Mouse (Mus musculus) lung, embryonic 14.5 days (tissue): Measurements from ENCODE around the gene Tcl1. TPM values are rescaled to one million over a fixed set of nuclear protein-coding genes. Genes with fewer than 3 reads are reported as not detected.
"Not testable (repeated sequence)": the region's sequence is repeated elsewhere in the genome, so short reads cannot be mapped to it uniquely, and the experiment has no call there.

Experiments
- ATAC-seq: fragments of 200-750 bp; cut with Nextera tagmentation; 2 replicates; pipeline ENCODE4 v1.8.0; 2017; ENCODE audit warnings: mild to moderate bottlenecking, moderate TSS enrichment, moderate library complexity; ENCODE audit not compliant: insufficient read depth
- DNase-seq: peaks from one replicate; pipeline ENCODE4 v3.0.0-alpha.2; 2015
- H3K27ac ChIP-seq: fragments of 300-500 bp; sonication (generic); 2 replicates; pipeline ENCODE4 v1.5.1; 2014; ENCODE audit warnings: low read depth, mild to moderate bottlenecking, moderate library complexity
- H3K27me3 ChIP-seq: fragments of 300-500 bp; sonication (generic); 2 replicates; pipeline ENCODE4 v1.6.1; 2014; ENCODE audit warnings: low read length, control low read depth; ENCODE audit not compliant: insufficient read depth
- H3K36me3 ChIP-seq: fragments of 300-500 bp; sonication (generic); 2 replicates; pipeline ENCODE4 v1.6.1; 2014; ENCODE audit warnings: control low read depth; ENCODE audit not compliant: insufficient read depth
- H3K4me1 ChIP-seq: fragments of 300-500 bp; sonication (generic); 2 replicates; pipeline ENCODE4 v1.6.1; 2014; ENCODE audit warnings: antibody characterized with exemption, control low read depth; ENCODE audit not compliant: insufficient read depth
- H3K4me2 ChIP-seq: fragments of 300-500 bp; sonication (generic); 2 replicates; pipeline ENCODE4 v1.6.1; 2014; ENCODE audit warnings: mild to moderate bottlenecking
- H3K4me3 ChIP-seq: fragments of 300-500 bp; sonication (generic); 2 replicates; pipeline ENCODE4 v1.5.1; 2014; ENCODE audit warnings: low read depth, low read length
- H3K9ac ChIP-seq: fragments of 300-500 bp; sonication (generic); 2 replicates; pipeline ENCODE4 v1.6.1; 2014
- H3K9me3 ChIP-seq: fragments of 300-500 bp; sonication (generic); 2 replicates; pipeline ENCODE4 v1.6.1; 2016; ENCODE audit warnings: low read depth, low read length, control low read depth
- CTCF ChIP-seq: IDR thresholded peaks from 2 replicates; pipeline ENCODE4 v1.5.1; 2016; ENCODE audit warnings: antibody characterized with exemption, low read depth
- WGBS: fragments of 180-500 bp; shearing (Covaris S2); extraction: QIAGEN DNeasy Blood & Tissue Kit; methylation state at CpG from one replicate; pipeline ENCODE4 v1.1.7; 2014; 5-methylcytosine and 5-hydroxymethylcytosine counted together
- polyA plus RNA-seq: library from polyadenylated mRNA; unstranded; fragments of >200 nt; fragmentation: Nextera tagmentation; extraction: Ambion mirVana; gene quantifications from 2 replicates; pipeline ENCODE4 v1.2.1, GENCODE M21; 2014

Gene Tcl1
- polyA plus RNA-seq, 1 experiment from 2014 or later = not detected

GRCm38 (mm10) chr12:105174318-105174717, 48.3 kb downstream of the Tcl1 start:
- not testable (repeated sequence) for ATAC-seq, H3K9ac ChIP-seq, H3K4me3 ChIP-seq, H3K4me1 ChIP-seq, H3K4me2 ChIP-seq, DNase-seq, H3K9me3 ChIP-seq, H3K27ac ChIP-seq, H3K36me3 ChIP-seq, H3K27me3 ChIP-seq
- peak; percentile 41; the same call in 1 of the 2 replicates for TF ChIP-seq CTCF
- 31% methylated on average over 2 of the region's 2 CpGs for WGBS

GRCm38 (mm10) chr12:105173366-105173765, 49.2 kb downstream of the Tcl1 start:
- WGBS = 48% methylated on average over 2 of the region's 2 CpGs
- TF ChIP-seq CTCF = no peak
- Histone ChIP-seq H3K27me3 (no peaks in the 10 kb centered on the region), H3K9me3 (no peaks in the 10 kb centered on the region), H3K4me1 (no peaks in the 10 kb centered on the region), H3K36me3 (no peaks in the 10 kb centered on the region), H3K4me2 (no peak overlapping the region), H3K9ac (no peak overlapping the region), H3K4me3 (no peak overlapping the region), H3K27ac (no peak overlapping the region)
- DNase-seq (peak; percentile 63), ATAC-seq (peak; percentile 90)

Other genes starting within 250 kb of the Tcl1 start
- 0.29 and 0.39 TPM in 2 replicates for gene Syne3, start 213.0 kb downstream of the Tcl1 start, polyA plus RNA-seq
- gene Glrx5, start 190.1 kb downstream of the Tcl1 start, polyA plus RNA-seq = 177 and 186 TPM in 2 replicates
- gene Tcl1b2, start 76.8 kb downstream of the Tcl1 start, polyA plus RNA-seq = not detected in 2 replicates
- not detected in 2 replicates for gene Tcl1b1, start 63.1 kb downstream of the Tcl1 start, polyA plus RNA-seq
- not detected in 2 replicates for gene Tcl1b5, start 46.4 kb downstream of the Tcl1 start, polyA plus RNA-seq
- not detected in 2 replicates for gene Tcl1b3, start 31.8 kb downstream of the Tcl1 start, polyA plus RNA-seq
- gene Tcl1b4, start 20.8 kb downstream of the Tcl1 start, polyA plus RNA-seq = not detected in 2 replicates
- 0.19 and 0.21 TPM in 2 replicates for gene Tunar, start 111.1 kb upstream of the Tcl1 start, polyA plus RNA-seq
- 2.3 and 3.0 TPM in 2 replicates for gene D430019H16Rik, start 231.1 kb upstream of the Tcl1 start, polyA plus RNA-seq